Mouse (Mus musculus): ENCODE results near the gene Procr.

The Procr gene

DNA sequence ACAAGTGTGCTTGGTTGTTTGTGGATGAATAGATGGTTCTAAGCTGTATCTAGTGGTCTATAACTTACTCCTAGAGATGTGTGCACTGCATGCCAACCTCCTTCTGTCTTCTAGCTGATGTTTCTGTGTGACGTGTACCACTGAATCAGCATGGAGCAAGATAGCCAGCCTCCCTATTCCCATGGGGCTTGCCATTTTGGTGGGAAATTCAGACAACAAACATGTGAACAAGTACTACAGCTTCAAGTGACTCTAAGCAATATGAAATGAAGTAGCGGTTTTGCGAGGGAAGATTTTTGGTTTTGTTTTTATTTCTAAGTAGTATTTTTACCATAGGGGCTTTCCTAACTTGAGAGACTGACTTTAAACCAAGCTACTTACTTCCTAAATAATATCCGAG is 1.5 kb upstream of the Procr start:
- no peak for DNase-seq (ENCODE audit: low read depth in 2 of 2, low spot score in 2 of 2)

DNA sequence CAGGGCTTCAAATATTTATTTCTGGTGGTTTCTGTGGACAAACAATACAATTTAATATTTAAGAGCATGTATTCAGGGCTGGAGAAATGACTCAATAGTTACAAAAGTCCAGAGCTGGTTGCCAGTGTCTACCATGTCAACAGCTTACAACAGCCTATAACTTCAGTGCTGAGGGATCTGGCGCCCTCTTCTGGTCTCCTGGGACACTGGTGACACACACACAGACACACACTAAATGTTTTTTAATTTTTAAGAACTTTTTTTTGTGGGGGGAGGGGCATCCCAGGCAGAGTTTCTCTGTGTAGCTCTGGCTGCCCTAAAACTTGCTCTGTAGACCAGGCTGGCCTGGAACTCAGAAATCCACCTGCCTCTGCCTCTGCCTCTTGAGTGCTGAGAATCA is 4.8 kb downstream of the Procr start:
- DNase-seq (ENCODE audit: low read depth in 2 of 2, low spot score in 2 of 2) = peak in 1 of 2 experiments; percentile 36

DNA sequence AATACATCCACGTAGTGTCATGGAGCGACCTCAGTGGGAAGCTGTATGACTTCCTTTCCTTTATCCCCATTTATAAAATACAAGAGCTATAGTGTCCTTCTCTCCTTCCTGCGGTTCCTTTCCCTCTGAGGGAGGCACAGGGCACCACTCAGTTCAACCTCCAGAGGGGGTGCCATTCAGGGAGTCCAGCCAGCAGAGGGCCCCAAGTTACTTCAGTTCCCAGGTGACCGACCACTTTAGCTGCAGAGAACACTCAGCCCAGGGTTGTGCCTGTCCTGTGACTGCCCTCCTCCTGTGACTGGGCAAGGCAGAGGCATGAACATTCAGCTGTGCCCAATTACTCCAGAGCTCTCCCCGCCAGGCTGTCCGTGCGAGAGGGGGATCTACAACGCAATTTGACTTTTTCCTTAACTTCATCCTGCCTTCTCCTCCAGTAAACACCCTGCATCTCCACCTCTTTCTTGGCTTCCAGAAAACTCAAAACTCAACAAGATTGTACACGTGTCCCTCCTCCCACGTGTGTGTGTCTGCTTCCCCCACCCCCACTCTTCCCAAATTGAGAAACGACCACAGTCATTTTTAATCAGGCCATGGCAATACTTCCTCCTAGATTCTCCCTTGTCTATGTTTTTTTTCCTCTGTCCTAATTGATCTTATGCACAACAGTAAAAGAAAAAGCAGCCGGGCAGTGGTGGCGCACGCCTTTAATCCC is 6.1 kb downstream of the Procr start:
- no peak for DNase-seq (ENCODE audit: low read depth in 2 of 2, low spot score in 2 of 2)

DNA sequence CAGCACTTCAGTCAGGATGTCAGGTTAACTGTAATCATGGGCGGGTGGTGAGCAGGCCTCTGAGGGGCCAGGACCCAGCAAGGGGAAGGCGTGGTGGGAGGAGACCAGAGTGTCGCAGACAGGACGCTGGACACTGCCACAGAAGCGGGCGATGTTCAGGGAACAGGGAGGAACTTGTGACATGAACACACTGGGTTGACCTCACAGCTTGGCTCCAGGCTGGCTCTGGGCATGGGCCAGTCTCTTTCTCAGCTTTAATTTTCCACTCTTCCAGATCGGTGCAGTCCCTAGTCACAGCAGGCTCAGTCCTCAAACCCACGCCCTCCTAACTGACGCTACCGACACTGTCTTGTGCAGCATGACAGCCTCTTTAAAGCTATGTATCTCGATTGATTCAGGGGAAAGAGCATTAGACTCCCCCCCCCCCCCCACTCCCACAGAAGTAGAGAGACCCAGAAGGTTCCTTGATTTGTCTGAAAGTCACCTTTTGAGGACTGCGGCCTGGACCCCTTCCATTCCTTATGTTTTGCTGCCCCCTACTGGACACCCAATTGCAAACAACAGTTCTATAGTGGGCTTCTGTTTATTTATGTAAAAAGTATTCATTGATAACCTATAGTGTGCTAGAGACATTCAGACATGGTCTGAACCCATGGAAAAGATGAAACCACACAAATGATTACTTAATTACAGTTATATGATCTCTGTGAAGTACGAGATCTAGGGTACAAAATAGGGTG is 13.9 kb downstream of the Procr start:
- peak; percentile 79 to 80 for DNase-seq (ENCODE audit: low read depth in 2 of 2, low spot score in 2 of 2)

DNA sequence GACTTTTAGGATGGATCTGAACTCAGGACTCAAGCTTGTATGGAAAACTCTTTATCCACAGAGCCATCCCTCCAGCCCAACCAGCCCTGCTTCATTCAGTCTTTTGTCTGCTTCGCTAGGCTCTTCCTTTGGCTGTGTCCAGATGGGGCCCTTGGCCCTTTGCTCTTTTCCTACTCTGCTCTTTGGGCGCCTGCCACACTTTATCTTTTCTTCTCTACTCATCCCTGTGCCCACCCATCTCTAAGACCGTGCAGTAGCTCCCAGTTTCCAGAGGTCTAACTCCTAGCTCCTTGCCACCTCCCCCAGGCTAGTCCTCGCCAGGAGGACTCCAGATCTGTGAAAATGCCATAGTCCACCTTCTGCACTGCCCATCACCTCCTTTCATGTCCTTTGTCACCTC is 22.7 kb downstream of the Procr start:
- no peak for DNase-seq (ENCODE audit: low read depth in 2 of 2, low spot score in 2 of 2)

DNA sequence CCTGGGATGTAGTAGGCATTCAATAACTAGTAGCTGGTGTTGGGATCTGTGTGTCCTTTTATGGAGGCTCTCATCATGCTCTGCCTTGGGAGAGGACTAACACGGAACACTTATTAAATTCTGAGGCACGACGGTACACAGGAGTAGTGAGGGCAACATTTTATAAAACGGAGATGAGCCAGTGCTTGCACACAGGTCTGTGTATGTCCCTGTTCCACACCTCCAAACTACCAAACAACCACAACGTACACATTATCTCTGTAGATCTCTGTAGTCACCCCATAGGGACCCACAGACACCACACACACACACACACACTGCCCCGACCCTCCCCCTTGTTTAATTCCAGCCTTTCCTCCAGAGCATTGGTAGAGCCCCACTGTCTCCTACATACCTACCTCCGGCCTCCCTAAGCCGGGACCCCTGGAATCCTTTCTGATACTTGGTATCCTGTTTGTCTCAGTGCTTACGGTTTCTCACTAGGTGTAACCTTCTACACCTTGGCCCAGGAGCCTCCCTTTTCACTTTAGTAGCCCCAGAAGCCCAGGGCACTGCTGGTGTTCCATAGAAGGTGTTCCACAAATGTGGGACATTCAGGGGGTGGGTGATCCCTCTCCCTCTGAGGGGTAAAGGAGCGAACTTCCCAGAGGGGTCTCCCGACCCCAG is 23.5 kb downstream of the Procr start:
- DNase-seq (ENCODE audit: low read depth in 2 of 2, low spot score in 2 of 2) = no peak

DNA sequence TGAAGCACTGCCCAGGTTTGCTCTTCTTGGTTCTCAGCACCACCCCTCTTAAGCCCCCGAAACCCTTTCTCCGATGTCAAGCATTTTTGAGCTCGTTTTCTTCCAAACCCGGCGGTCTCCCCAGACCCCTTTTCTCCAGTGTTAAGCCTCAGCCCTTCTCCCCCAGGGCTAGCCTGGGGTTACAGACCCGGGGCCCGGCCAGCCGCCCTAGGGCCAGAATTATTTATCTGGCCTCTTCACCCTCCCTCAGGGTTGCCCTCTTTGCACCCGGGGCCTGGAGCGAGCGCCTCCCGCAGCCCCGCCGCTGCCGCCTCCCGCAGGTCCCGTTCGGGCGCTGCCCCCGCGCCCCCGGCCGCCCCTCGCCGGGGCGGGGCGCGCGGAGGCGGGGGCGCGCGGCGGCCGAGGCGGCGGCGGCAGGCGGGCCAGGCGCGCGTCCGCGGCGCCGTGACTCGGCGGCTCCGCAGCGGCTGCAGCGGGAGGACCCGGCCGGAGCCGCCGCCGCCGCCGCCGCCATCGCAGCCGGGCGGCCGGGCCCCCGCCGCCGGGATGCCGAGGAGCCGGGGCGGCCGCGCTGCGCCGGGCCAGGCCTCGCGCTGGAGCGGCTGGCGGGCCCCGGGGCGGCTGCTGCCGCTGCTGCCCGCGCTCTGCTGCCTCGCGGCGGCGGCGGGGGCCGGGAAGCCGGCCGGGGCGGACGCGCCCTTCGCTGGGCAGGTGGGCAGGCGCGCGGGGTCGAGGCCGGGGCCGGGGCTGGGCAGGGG is 24.2 kb downstream of the Procr start, which contains the start of gene Mmp24:
Mmp24 (plus strand) TSS at position 416 of the 758 bp plus-strand sequence.
- DNase-seq (ENCODE audit: low read depth in 2 of 2, low spot score in 2 of 2) = no peak

DNA sequence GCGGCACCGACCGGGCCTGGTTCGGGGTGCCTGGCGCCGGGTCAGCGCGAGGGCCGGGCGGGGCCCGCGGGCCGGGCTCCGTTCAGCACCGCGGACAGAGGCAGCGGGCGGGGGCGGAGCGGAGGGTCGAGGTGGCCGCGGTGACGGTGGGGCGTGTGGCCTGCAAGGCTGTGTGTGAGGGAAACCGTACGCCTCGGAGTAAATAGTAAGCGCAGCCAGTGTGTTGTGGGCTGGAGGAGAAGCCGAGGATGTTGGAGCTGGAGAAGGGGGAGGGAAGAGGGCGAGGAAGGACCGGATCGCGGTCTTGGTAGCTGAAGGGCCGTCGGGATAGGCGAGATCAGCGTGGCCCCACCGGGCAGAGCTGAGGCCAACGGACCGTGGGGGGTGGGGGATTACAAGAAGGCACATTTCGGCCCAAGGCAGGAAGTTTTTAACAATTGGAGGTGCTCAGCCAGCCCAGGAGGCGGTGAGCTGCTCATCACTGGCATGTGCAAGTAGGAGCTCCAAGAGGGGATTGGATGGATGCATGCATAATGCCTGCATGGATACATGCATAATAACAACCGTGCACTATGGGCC is 24.9 kb downstream of the Procr start:
- no peak for DNase-seq (ENCODE audit: low read depth in 2 of 2, low spot score in 2 of 2)

DNA sequence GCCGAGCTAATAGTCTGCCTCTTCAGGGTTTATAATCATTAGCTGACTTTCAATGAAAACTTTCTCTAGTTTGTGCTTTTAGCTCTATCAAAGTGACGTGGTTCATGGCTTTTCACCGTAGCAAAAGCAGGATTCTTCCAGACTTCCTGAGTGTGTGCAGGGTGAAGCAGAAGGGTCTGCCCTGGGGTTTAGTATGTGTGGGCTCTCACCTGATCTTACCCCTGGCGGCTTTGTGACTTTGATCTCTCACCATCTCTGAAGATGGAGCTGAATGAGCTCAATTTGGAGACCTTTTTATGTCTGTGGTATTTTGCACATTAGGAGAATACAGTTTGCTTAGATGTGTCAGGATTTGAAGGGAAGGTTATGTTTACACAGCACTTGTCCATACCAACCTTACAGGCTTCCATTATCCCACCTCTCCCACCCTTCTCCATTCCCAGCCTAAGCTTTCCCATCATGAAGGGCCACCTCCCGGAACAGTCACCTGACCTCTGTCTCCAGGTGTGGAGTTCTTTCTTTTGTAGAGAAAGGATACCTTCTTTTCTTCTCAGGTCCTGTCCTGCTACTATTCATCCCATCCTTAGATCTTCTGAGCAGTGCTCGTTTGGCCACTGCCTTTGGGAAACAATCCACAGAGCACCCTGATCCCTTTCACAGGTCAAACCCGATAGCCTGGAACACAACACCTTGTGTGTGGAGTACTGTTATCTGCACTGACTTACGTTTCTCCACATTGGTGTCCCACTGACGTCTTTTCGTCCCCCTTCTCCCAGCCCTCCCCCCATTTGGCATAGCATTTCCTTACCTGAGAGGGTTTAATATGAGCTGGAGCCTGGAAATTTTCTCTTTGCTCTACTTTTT is 26.1 kb downstream of the Procr start:
- DNase-seq (ENCODE audit: low read depth in 2 of 2, low spot score in 2 of 2) = no peak

DNA sequence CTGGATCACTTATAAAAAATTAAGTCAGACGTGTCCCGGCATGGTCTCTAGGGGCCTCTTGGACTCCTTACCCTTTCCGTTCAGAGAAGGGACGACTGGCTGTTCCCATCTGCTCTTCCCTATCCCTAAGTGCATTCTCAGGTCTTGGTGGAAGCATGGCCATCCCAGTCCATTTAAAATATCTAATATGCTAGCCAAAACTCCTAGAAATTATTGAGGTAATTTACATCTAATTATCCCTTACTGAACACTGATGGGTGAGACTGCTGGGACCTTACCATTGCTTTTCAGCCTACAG is 26.7 kb downstream of the Procr start:
- DNase-seq (ENCODE audit: low read depth in 2 of 2, low spot score in 2 of 2) = no peak

DNA sequence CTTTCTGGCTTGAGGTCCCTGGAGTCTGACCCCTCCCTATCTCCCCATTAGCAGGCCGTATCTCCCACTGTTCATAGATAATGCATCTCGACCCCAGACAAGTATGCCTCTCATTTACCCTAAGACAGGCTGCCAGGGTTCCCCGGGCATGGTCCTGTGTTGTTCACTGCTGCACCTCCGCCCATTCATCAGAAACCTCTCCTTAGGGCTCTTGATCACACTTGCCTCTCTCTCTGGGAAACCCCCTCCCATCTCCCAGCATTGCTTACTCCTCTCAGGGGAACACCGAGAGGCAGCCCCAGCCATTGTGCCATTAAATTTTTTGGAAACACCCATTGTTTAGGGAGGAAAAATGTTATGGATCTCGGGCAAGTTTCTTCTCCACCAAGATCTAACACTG is 27.1 kb downstream of the Procr start:
- DNase-seq (ENCODE audit: low read depth in 2 of 2, low spot score in 2 of 2) = no peak

DNA sequence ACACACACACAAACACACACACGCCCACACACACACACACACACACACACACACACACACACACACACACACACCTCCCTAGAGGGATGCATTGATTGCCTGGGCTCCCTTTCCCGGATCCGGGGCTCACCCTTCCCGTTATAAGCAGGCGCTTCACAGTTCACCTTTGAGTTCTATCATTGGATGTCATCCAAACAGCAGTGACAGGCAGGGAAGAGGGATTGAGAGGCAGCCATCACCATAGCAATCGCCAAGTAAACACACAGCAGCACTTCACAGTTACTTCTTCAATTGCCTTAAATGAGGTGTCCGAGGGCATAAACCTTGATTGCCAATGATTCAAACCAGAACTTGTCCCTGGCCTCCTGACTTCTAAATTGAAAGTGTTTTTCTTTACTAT is 28.1 kb downstream of the Procr start:
- no peak for DNase-seq (ENCODE audit: low read depth in 2 of 2, low spot score in 2 of 2)

DNA sequence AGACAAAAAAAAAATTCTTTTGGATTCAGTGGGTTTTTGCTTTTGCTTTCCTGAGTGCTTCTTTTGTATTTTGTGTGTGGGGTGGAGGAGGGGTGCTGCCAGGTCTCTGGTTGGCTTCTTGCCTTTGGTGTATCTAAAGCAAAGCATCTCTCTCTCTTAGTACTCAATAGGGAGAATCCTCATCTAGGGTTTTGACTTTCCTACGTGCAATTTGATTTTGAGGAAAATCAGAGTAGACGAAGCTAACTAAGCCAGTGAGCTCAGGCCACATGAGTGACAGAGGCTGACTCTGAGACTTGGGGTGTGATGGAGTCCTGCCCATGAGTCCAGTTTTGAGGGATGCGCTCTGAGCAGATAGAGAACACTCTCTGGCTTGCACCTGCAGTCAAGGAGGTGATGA is 28.6 kb downstream of the Procr start:
- DNase-seq (ENCODE audit: low read depth in 2 of 2, low spot score in 2 of 2) = no peak

DNA sequence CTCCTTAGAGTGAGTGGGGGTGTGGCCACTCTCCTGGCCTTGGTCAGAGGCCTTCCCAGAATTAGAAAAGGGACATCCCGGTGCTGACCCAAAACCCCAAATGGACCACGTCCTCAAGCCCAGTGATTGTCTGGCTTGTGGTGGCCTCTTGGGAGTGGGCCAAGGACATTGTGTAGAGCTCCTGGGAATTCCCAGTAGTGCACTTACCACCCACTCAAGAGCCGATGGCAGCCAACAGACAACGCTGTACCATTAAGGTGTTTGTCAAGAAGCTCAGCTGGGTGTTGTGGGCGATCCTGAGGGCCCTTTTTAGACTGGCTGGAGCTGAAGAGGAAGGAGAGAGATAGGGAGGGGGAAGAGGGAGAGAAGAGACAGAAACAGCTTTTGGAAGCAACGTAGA is 33.6 kb downstream of the Procr start:
- no peak for DNase-seq (ENCODE audit: low read depth in 2 of 2, low spot score in 2 of 2)

DNA sequence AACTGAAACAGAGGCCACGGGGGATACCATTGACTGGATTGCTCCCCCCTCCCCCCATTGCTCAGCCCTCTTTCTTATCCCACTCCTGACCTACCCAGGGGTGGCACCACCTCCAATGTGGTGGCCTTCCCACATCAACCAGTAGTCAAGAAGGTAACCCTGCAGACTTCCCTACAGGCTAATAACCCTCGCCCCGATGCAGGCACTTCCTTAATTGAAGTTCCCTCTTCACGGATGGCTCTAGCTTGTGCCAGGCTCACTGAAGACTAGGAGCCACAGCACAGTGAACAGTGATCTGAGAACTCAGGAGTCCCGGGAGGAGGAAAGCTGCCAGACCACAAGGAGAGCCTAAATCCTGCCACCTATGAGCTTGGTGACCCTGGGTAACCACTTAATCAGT is 36.0 kb downstream of the Procr start:
- no peak for DNase-seq (ENCODE audit: low read depth in 2 of 2, low spot score in 2 of 2)

DNA sequence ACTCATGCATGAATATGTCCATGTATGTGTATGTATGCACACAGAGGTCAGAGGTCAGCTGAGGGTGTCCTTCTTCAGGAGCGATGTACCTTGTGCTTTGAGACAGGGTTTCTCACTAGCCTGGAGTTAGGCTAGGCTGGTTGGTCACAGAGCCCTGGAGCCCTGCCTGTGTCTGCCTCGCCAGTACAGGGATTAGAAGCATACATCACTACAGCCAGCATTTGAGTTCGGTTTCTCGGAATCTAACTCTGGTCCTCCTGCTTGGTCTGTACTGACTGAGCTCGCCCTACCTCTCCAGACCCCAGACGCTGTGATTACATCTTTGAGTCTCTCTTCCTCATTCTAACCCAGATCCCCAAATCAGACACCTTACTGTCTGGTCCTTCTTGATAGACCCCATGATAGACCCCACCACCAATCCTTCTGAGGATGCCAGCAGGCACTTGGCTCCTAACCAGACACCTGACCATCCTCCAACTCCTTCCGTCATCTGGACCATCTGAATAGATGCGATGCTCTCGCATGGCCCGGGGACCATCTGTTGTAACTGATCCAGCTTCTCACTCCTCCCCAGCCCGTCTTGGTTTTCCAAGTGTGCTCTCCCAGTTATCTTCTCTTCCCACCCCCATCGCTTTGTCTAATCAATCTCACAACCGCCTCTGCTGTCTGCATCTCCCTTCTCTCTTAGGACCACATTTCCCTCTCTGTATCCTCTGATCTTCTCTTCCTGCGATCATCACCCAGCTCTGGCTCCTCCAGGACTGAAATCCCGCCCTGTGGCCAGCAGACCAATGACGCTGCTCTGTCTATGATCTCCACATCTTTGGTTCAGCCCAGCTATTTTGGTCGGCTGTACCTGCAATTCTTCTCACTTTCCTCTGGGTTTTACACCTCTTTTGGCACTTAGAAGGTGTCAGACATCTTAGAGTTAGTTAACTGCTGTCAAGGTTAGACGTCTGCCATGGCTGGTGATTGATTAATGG is 37.3 kb downstream of the Procr start:
- no peak for DNase-seq (ENCODE audit: low read depth in 2 of 2, low spot score in 2 of 2)

DNA sequence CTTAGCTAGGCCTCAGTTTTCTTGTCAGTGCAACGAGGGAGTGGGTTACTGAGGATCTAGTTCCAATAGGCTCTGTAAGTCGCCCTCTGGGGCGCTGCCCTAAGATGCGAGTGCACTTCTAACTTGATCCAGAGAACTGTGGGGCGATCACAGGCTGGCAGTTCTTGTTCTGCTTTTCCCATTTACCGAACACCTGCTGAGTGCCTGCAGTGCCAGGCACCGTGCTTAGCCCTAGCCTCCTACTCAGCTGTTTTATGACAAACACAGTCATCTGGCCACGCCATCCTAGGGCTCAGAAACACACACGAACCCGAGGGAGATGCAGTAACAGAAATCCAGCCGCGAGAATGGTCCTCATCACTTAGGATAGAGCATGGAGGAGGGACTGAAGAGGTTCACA is 42.0 kb downstream of the Procr start:
- DNase-seq (ENCODE audit: low read depth in 2 of 2, low spot score in 2 of 2) = no peak

DNA sequence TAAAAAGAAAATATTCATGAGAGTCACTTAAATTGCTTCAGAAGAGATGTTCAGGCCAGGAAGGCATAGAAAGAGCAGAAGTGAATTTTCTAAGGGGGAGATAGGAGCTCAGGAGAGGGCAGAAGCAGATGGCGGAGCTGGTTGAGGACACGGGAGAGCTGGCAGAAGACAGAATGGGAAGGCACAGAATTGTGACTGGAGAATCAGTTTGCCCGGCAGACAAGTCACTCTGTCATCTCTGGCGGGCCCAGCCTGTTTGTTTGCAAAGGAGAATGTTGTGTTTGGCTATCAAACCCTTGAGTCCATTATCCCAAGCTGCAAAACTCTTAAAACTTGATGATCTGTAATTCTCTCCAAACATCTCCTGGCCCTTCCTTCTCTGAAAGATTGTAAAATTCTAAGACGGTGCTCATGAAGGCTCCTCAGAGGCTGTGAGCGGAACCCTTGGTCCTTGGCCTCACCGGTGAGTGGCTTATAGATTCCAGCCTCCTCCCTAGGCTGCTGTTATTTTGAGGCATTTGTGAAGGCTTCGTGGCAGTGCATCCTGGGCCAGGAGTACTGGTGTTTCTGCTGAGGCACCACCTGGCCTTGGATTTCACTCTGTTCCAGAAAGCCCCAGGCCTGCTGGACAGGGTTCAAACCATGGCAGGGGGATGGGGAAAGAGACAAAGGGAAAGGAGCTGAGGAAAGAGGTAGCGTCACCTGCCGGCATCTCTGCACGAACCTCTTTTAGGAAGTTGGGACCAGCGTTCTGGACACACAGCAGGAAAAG is 43.9 kb downstream of the Procr start:
- no peak for DNase-seq (ENCODE audit: low read depth in 2 of 2, low spot score in 2 of 2)

DNA sequence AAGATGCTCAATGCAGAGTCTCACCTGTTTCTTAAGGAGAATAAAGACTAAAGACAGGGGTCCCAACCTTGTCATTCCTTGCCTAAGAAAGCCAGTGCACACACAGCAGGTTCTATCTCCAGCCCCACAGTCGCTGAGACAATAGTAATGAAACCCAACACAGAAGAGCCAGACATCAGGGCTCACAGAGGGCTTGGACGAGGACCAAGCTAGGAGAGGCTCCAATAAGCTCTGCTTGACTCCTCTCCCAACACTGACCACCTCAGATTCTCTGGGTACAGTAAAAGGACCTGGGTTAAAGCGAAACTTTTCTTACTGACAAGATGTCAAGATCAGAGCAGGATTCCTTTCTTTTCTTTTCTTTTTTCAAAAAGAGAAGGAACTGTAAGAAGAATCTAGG is 47.7 kb downstream of the Procr start:
- no peak for DNase-seq (ENCODE audit: low read depth in 2 of 2, low spot score in 2 of 2)

Measured in CD8-positive naive resting alpha-beta T cell, adult 2 months (primary cell).